Mouse (Mus musculus) right cerebral cortex, adult 18-20 months (tissue): ENCODE data around the gene Sf3b3.
"Not testable (repeated sequence)": the region's sequence is repeated elsewhere in the genome, so short reads cannot be mapped to it uniquely, and the experiment has no call there.

Source experiments
- DNase-seq: peaks from one replicate; pipeline ENCODE4 v3.0.0; 2022; ENCODE audit warnings: mixed read lengths

Gene Sf3b3

DNA sequence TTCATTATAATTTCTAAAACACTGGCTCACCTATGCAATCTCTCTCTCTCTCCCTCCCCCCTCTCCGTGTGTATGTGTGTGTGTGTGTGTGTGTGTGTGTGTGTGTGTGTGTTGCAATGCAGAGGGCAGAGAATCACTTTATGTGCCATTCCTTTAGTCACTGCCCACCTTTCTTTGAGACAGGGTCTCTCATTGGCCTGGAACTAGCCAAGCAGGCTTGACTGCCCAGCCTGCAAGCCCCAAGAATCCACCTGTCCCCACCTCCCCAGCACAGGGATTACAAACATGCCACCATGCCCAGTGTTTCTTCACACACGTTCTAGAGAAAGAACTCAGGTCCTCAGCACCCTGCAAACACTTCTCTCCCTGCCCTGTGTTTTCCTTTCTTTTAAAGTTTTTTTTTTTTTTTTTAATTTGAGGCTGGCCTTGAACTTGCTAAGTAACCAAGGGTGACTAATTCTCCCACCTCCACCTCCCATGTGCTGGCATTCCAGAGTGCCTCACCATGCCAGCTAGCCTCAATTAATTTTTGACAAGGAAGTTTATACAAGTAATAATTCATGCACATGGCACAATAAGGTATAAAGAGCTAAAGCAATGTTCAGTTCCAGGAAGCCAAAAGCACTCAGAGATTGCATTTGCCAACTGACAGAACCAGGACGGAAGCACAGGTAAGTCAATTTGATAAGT, 41.6 kb downstream of the Sf3b3 start:
- DNase-seq, result no peak

DNA sequence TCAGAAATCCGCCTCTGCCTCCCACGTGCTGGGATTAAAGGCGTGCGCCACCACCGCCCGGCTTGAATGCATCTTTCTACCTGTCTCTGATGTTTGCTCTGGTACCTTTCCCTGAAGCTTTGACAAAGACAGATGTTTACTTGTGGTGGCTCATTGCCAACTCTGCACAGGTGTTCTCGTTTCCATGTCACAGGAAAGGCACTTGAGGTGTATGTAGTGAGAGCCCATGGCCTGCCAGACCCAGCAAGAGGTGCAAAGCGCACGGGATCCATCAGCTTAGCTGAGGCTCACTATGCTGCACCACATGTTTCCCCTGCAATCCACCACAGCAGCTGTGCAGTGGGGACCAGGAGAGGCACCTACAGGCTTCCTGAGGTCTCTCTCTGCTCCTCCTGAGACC, 42.7 kb downstream of the Sf3b3 start:
- DNase-seq, result no peak

DNA sequence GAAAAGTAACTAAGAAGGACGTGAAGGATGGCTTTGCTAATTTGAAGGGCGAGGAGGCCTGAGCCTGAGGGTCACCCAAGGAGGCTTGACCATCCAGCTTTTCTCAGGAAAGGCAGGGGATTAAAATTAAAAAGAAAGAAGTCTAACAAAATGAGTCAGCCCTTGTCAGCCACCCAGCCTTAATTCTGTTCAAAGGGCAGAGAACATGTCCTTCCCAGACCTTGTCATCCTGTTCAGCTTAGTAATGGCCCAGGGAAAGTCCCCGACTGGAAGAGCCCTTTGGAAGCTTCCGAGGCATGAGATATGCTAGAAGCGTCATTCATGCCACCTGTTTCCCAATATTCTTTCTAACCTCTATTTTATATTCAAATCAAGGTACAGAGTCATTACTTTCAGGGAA, 43.6 kb downstream of the Sf3b3 start:
- no peak for DNase-seq

DNA sequence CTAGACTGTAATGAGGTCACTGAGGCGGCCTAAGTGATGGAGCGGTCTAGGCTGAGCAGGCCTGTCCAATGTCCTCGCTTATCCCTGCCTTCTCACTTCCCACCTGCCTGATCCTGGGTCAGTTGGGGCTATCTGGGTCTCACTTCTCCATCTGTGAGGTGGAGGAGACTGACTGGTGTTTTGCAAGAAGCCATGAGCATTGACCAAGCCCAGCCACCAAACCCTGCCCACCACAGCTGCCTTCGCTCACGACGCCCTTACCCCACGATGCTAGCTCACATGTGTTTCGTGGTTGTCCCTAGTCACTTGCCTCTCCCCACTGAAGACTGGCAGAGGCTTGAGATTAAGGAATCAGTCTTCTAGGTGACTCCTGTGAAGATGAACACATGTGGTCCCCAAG, 49.5 kb downstream of the Sf3b3 start:
- DNase-seq, result no peak

DNA sequence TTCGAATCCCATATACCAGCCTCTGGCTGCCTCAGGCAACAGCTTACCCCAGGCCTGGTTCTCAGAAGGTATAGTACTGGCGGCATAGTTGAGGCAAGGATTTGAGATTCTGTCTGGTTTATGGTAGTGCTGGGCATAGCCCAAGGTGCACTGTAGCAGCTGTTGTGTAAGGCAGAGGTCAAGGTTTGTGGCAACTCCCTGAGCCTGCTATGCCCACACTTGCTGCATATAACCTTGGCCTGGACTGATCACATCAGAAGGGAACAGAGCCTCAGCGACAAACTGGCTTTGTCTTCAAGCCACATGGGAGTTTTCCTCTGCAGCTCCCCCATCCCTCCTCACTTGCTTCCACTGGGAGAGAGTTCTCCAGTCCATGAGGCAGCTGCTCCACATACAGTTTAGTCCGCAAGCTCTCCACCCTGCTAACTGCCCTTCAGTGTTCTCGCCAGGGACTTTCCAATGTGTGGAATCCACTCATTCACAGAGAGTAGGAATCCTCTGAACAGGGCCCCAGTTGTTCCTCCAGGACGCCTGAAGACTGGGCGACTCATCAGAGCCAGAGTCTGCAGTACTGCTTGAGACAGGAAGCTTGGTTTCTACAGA, 52.1 kb downstream of the Sf3b3 start:
- no peak for DNase-seq

DNA sequence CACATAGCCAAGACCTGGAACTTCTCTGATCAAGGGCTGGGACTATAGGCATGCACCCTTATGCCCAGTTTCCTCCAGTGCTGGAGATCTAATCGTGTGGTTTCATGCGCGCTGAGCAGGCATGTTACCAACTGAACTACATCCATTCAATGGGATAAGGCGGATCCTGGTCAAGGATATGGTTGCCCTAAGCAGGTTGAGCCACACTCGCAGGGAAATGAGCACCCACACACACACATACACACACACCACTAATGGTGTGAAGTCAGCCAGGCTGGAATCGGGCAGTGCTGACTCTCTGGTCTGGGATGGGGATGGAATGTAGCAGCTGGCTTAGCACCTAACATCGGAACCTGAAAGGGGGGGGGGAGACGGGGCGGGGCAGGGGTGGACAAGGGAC, 52.7 kb downstream of the Sf3b3 start:
- no peak for DNase-seq

DNA sequence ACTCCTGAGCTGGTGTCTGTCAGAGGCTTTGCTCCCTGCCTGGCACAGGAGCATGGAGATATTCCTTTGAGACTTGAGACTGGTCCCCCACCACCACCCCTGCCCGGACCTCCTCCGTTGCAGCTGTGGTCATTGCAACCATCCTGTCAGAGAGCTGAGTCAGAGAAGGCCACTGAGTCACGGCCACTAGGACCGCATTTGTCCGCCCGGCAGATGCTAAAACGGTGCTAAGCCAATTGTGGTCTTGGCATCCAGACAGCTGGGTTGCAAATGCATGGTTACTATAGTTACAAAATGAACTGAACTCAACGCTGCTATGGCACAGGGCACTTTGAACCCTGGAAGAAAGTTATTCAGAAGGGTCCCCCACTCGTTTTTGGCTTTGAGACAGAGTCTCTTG, 53.1 kb downstream of the Sf3b3 start:
- peak; percentile 22 for DNase-seq

DNA sequence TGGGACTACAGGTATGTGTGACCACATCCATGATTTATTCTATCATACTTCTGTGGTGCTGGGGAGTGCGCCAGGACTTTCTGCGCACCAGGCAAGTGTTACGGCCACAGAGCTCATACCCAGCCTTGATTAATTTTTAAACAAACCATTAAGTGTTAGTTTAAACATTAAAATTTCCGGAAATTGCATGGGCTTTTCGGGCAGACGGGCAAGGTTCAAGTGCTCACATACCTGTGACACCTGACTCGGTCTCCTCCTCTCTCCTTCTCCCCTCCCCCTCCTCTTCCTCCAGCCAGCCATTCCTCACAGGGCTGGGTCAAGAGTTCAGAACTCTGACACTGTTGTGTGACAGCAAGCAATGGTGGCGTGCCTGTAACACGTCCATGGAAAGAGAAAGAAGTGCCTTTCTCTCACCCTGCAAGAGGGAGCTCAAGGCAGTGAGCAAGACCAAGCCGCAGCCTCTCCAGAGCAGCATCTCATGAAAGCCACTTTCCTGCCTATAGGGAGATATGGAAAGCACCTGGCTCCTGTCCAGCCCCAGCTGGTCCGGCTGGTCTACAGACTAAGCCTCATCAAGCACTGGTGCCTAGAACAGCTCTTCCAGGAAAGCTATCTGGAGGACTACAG, 53.9 kb downstream of the Sf3b3 start:
- DNase-seq, result peak; percentile 29

DNA sequence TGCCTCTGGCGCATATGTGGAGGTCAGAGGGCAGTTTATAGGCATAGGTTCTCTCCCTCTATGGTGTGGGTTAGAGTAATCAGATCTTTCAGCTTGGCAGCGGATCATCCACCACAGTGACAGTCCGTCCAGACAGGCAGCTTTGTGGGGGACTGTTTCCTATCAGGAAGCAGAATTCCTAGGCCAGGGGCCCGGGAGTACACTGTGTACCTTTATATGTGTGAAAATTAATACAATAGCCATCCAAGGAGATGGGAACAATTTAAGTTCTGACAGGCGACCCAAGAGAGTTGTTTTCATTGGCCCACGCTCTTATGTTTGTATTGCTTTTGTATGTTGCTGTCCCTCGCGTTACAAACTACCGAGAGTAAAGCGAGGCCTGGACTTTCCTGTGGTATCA, 55.4 kb downstream of the Sf3b3 start:
- no peak for DNase-seq

DNA sequence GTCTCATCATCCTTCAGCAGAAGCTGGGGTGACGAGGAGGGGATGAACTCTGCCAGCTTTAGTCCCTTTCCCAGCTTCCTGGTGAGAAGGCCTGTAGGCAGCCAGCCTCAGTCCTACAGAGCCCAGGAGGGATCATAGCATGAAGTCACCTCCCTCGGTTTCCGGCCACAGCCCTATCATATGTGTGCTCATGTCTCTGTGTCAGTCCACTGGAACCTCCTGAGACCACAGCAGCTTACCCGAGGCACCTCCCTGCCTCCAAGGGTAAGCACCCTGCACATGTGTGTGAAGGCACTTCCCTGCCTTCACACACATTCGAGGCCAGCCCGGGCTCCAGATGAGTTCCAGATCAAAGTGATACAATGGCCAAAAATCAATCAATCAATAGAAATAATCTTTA, 56.3 kb downstream of the Sf3b3 start:
- no peak for DNase-seq

DNA sequence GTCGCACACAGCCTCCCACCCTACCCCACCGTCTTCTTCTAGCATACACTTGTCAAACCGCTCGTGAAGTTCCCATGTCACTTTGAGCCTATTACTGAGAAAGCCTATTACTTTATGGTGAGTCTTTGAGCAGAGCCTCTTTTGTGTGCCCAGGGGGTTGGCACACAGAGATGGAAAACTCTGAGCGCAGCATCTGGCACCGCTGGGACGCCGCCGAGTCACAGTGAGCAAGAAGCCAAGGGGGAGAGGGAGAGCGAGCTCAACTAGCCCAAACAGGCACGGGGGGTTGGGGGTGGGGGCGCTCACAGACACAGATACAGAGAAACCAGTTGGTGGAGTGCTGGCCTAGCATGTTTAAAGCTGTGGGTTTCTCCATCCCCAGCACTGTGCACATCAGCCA, 57.0 kb downstream of the Sf3b3 start:
- no peak for DNase-seq

DNA sequence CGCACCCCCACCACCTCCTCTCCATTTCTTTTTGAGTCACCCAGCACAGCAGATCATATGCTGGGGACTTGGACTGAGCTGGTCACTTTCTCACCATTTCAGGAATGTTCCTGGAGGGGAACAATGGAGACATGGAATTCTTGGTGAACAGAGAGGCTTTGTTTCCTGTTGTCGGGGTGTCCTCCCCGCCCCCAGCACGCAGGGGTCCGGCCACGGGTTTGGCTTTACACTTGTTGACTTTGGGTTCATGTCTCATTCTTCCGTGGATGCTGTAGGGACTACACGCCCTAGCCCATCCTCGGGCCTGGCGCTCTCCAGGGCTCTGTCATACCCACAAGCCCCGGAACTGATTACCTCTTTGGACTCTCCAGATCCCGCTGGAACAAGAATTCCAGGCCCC, 57.6 kb downstream of the Sf3b3 start:
- no peak for DNase-seq

DNA sequence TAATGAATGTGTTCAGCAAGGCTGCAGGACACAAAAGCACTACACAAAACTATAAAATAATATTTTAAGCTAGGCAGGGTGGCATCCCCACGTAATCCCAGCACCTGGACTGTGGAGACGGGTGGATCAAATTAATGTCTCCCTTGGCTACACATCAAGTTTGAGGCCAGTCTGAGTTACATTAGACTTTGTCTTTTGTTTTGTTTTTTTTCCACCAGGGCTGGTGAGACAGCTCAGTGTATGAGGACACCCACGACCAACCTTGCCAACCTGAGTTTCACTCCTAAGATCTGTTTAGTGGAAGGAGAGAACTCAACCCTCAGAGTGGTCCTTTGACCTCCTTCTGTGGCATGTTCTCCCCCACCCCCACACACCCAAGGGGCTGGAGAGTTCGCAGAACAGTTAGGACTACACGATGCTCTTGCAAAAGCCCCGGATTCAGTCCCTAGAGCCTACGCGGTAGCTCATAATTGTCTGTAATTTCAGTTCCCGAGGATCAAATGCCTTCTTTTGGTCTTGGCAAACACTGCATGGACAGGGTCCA, 59.1 kb downstream of the Sf3b3 start:
- no peak for DNase-seq

DNA sequence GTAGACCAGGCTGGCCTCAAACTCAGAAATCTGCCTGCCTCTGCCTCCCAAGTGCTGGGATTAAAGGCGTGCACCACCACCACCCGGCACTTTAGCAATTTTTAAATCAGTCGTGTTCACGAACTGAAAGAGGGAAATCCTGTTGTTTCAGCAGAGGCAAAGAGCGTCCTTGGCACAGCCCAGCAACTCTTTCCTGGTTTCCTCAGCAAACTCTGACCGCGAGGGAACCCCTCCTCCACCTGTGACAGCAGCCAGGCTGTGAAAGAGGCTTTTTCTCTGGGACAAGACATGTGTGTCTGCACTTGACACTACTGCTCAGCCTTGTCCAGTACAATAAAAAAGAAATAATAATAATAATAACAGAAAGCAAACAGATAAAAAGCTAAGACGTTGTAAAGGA, 59.7 kb downstream of the Sf3b3 start:
- no peak for DNase-seq

DNA sequence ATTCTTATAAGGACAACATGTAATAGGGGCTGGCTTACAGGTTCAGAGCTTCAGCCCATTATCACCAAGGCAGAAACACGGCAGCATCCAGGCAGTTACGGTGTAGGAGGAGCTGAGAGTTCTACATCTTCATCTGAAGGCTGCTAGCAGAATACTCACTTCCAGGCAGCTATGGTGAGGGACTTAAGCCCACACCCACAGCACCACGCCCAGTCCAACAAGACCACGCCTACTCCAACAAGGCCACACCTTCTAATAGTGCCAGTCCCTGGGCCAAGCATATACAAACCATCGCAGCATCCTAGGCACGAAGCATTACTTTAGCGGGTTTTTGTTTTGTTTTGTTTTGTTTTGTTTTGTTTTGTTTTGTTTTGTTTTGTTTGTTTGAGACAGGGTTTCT, 60.1 kb downstream of the Sf3b3 start:
- not testable (repeated sequence) for DNase-seq

DNA sequence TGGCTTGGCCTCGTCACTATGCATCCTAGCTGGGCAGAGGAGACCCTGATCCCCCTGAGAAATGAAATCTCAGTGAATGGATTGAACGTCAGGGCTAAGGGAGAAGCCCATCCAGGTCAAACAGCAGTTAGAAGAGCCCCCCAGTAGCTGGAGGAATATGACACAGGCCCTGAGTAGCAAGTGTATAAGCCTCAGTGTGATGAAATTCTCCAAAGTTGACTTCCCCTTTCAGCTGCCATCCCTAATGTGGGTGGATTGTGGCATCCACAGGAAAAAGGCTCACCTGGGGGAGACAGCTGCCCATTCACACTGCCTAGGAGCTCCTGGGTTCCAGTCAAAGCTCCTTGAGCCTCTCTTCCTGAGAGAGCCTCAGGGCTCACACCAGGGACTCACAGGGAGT, 61.2 kb downstream of the Sf3b3 start:
- no peak for DNase-seq

DNA sequence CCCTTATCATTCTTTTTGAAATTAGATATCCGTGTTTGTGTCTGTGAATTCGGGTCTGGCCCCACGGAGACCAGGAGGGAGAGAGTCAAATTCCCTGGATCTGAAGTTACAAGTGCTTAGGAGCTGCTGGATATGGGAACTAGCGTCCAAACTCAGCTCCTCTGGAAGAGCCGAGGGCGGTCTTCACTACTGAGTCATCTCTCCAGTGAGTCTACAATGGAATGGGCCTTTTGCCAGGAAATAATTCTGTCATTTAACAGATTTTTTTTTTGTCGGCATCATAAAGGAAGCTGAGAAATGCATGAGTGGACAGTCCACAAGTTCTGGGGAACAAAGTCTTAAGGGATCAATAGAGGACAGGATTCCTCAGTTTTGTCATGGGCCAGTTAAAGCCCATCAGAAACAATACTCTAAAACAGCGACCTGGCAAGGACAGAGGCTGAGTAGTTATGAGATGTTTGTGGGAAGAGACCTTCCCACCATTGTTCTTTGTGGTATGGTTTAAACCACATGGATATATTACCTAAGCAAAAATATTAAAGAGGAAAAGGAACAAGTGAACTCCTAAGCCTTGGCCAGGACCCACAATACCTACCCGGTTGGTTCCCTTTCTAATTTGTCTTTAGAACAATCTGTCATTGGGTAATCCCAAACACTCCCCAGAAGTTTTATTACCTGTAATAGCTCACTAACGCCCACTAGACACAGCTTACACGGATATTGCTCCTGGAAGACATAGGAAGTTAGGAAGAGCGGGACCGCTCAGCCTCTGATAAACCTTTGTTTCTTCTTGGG, 66.5 kb downstream of the Sf3b3 start:
- peak; percentile 39 for DNase-seq

DNA sequence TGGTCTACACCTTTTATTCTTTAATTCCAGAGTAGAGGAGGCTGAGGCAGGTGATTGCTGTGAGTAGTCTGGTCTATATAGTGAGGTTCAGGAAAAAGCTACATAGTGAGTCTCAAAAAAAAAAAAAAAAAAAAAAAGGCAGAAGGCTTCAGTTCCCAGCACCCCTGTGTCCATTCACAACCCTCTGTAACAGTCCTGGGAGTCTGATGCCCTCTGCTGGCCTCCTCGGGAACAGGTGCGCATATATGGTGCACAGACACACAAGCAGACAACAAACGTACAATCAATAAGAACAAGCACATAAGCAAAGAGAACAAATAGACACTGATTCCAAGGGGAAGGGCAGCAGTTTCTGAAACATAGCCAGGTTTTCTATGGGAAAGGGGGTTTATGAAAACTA, 70.3 kb downstream of the Sf3b3 start:
- no peak for DNase-seq

DNA sequence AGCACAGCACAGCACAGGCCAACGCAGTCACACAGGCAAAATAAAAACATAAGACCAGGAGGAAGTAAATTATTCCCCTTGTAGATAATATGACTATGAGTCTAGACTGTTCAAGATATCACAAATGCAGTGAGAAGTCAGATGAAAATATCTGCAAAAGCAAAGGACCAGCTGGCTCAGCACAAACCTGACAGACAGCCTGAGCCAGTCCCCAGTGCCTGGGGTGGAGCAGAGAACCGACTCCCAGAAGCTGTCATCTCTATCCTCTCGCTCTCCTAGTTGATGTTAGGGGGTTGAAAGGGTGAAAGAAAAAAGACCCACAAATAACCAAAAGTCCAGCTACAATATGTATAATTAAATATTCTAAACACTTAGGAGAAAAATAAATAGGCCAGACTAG, 70.9 kb downstream of the Sf3b3 start:
- DNase-seq, result no peak

DNA sequence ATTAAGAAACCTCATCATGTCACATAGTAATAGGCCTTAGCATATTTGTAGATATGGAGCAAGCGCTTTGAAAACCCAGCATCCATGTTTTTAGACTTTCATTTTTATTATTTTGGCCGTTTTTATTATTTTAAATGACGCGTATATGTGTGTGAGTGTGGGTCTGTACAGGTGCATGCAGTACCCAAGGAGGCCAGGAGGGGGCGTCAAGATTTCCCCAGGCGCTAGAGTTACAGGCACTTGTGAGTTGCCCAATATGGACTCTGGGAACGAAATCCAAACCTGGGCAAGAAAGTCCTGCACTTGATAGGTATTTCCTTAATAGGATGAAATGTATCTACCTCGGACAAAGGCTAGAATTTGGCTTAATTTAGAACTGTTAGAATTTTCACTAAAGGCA, 71.3 kb downstream of the Sf3b3 start:
- DNase-seq, result no peak

DNA sequence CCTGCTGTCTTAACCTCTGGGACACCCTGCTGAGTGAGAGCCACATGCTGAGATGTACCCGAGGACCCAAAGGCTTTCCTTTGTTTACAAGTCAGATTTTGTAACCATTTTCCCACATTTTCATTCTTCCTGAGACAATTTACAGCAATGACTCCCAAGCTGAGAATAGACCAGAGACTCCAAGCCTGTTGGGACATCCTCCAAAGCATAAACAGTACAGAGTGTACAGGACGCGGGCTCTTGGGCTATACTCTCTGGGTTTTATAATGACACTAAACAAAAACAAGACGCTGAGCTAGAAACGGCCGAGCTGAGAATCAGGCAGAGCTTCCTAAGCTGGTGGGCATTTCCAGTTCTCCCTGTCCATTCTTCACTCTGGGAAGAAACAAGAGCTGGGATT, 71.9 kb downstream of the Sf3b3 start:
- DNase-seq, result no peak

DNA sequence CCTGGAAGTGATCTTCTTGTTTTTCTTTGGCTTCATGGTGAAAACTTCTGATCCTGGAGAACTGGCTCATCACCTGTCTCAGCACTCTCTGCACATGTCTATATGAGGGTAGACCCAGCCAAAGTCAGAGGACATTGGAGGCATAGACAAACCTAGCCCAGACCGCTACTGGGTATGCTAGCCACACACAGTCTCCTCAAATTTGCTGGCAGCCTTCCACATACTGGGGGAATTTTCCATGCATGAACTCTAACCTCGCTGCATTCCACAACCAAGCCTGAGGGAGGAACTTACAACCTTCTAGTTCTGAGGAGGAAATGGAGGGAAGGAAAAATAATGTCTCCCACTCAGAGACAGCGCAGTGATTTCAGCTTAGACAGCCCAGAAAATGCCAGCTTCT, 72.5 kb downstream of the Sf3b3 start:
- no peak for DNase-seq

DNA sequence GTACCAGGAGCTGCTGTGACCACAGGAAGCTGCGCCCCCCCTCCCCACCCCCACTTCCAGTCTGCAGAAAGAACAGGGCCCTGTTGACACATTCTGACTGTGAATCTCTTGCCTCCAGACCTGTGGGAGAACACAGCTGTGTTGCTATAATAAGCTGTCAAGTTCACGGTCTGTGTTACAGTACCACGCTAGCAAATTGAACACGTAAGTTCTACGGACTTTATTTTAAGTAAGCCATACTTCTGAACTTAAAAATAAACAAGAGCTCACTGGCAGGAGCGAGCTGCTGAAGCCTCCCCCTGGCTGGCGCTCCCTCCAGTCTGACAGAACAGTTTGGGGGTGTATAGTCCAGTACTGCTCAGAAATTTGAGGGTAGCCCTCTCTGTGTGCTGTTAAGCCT, 74.1 kb downstream of the Sf3b3 start:
- DNase-seq, result peak; percentile 53

DNA sequence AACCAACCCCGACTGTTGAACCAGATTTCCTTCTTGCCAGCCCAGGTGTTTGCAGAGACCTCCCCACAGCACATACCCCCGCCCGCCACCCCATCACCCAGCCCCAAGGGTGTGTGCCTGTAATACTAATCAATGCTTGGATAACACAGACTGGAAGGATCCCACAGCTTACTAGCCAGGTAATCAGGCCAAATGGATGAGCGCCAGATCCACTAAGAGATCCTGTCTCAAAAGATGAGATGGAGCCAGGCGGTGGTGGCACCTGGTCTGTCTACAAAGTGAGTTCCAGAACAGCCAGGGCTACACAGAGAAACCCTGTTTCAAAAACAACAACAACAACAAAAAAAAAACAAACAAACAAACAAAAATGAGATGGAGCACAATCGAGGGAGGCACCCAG, 79.3 kb downstream of the Sf3b3 start:
- DNase-seq, result no peak
